8 mouse cellular contexts compared by ENCODE assay signal in the genomic region with DNA sequence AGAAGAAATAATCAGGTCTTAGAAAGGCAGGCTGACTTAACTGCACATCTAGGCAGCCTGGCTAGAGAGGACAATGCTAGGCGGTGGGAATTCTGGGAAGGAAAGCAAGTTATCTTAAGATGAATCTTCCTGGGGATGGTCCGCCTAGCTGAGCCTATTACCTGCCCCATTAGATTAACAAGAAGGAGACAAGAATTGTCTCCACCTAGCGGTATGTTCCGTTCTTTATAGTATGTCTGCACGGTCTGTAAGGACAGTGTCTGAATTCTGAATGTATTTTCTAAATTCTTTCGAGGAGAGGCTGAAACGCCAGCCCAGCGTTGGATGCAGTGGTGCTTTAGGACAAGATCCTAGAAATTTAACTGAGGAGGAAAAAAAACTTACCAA. TPM values are rescaled to one million over a fixed set of nuclear protein-coding genes. Genes with fewer than 3 reads are reported as not detected.
DNase-seq lines count a peak whose midpoint lies in the region; ATAC-seq and TF ChIP-seq lines count a peak whose summit lies in the region.

No protein-coding gene starts in this region.

- no peaks in the 10 kb centered on the region for H3K36me3 ChIP-seq in intestine, postnatal 0 days (ENCODE audit: control insufficient read depth, insufficient read depth)
- H3K36me3 ChIP-seq in stomach, embryonic 15.5 days = no peaks in the 10 kb centered on the region
- no peaks in the 10 kb centered on the region for H3K36me3 ChIP-seq in forebrain, embryonic 12.5 days (replicated peaks)

- 0 out of 2 replicates have a peak, but pooled peaks cover 2% of the 10 kb centered on the region for H3K4me1 ChIP-seq in intestine, postnatal 0 days (replicated peaks; ENCODE audit: control insufficient read depth, insufficient read depth, low read length)
- H3K4me1 ChIP-seq in stomach, embryonic 15.5 days = peaks cover 5% of the 10 kb centered on the region; the same call in 1 of the 2 replicates
- 0 out of 2 replicates have a peak, but pooled peaks cover 2% of the 10 kb centered on the region for H3K4me1 ChIP-seq in forebrain, embryonic 12.5 days

- H3K9ac ChIP-seq in intestine, postnatal 0 days (ENCODE audit: low read depth, low read length) = no peak overlapping the region
- H3K9ac ChIP-seq in stomach, embryonic 15.5 days = no peak overlapping the region
- no peak overlapping the region for H3K9ac ChIP-seq in forebrain, embryonic 12.5 days

- H3K9me3 ChIP-seq in intestine, postnatal 0 days (ENCODE audit: control insufficient read depth) = no peaks in the 10 kb centered on the region
- H3K9me3 ChIP-seq in stomach, embryonic 15.5 days = no peaks in the 10 kb centered on the region
- no peaks in the 10 kb centered on the region for H3K9me3 ChIP-seq in forebrain, embryonic 12.5 days

- peak; percentile 24 to 37 for DNase-seq in heart, adult 9 months (ENCODE audit: low spot score in 2 of 2)
- DNase-seq in heart, postnatal 4 days = no peak
- peak; percentile 85 for DNase-seq in 3T3-L1 (ENCODE audit: low read depth, low spot score)
- DNase-seq in R1 (ENCODE audit: low read depth, low spot score) = peak; percentile 63
- no peak for DNase-seq in ovary, postnatal 36 days (ENCODE audit: low spot score)

- whole genome bisulfite sequencing in intestine, postnatal 0 days = 60% methylated on average over 8 of the region's 8 CpGs
- WGBS in stomach, embryonic 15.5 days = 68% methylated on average over 8 of the region's 8 CpGs
- WGBS in forebrain, embryonic 12.5 days = 74% methylated on average over 8 of the region's 8 CpGs

- no peaks in the 10 kb centered on the region for H3K27me3 ChIP-seq in intestine, postnatal 0 days (replicated peaks; ENCODE audit: control insufficient read depth, insufficient read depth, low read length)
- no peaks in the 10 kb centered on the region for H3K27me3 ChIP-seq in stomach, embryonic 15.5 days (replicated peaks)
- H3K27me3 ChIP-seq in forebrain, embryonic 12.5 days = no peaks in the 10 kb centered on the region; the same call in 1 of the 2 replicates

- peak; percentile 63 for TF ChIP-seq CTCF in intestine, postnatal 0 days (IDR thresholded peaks at IDR 0.05; ENCODE audit: low read depth)

- H3K27ac ChIP-seq in intestine, postnatal 0 days (ENCODE audit: low read depth, low read length) = no peak overlapping the region
- H3K27ac ChIP-seq in stomach, embryonic 15.5 days = peak overlapping the region; percentile 48; the same call in 1 of the 2 replicates
- no peak overlapping the region for H3K27ac ChIP-seq in forebrain, embryonic 12.5 days

- no peak for ATAC-seq in intestine, postnatal 0 days
- no peak for ATAC-seq in stomach, embryonic 15.5 days (ENCODE audit: insufficient read depth, low FRiP score, low read depth)
- no peak for ATAC-seq in forebrain, embryonic 12.5 days (ENCODE audit: low FRiP score)

- no peak overlapping the region for H3K4me3 ChIP-seq in intestine, postnatal 0 days (ENCODE audit: low read depth, low read length)
- no peak overlapping the region for H3K4me3 ChIP-seq in stomach, embryonic 15.5 days (replicated peaks)
- no peak overlapping the region for H3K4me3 ChIP-seq in forebrain, embryonic 12.5 days (replicated peaks)

- H3K4me2 ChIP-seq in intestine, postnatal 0 days (replicated peaks; ENCODE audit: low read depth) = peak overlapping the region; percentile 35; the same call in 1 of the 2 replicates
- H3K4me2 ChIP-seq in stomach, embryonic 15.5 days = peak overlapping the region; percentile 34
- no peak overlapping the region for H3K4me2 ChIP-seq in forebrain, embryonic 12.5 days

RNA-seq across cellular contexts. Expression of gene D10Wsu102e, which starts 5.7 kb away (rescaled TPM):
- 1 to 10 TPM; 1.1 TPM for total RNA-seq in heart, postnatal 4 days (2021)
- polyA plus RNA-seq in intestine, postnatal 0 days (2015; fragmentation: Nextera tagmentation; extraction: Ambion mirVana) = 0.17 and 0.21 TPM in 2 replicates
- polyA plus RNA-seq in stomach, embryonic 15.5 days (2015; fragmentation: Nextera tagmentation; extraction: Ambion mirVana) = 0.63 and 0.64 TPM in 2 replicates
- polyA plus RNA-seq in forebrain, embryonic 12.5 days (2016; fragmentation: Nextera tagmentation; extraction: Ambion mirVana) = 1.3 and 1.5 TPM in 2 replicates

RNA-seq across cellular contexts. Expression of gene Slc41a2, which starts 16.6 kb away (rescaled TPM):
- total RNA-seq in heart, postnatal 4 days (2021) = 1 to 10 TPM; 1.7 to 2.3 TPM
- polyA plus RNA-seq in intestine, postnatal 0 days (2015; fragmentation: Nextera tagmentation; extraction: Ambion mirVana) = 1.6 and 1.9 TPM in 2 replicates
- polyA plus RNA-seq in stomach, embryonic 15.5 days (2015; fragmentation: Nextera tagmentation; extraction: Ambion mirVana) = 0.86 and 1.4 TPM in 2 replicates
- 1.2 and 1.3 TPM in 2 replicates for polyA plus RNA-seq in forebrain, embryonic 12.5 days (2016; fragmentation: Nextera tagmentation; extraction: Ambion mirVana)

Comparison
In these comparisons a context has a peak if more than half of its experiments do, and no peak if none do; other contexts are left out.
1. DNase-seq: peak in heart, adult 9 months (2 of 2), 3T3-L1 (single experiment) and R1 (single experiment); none in heart, postnatal 4 days (single experiment) and ovary, postnatal 36 days (single experiment).